Mouse (Mus musculus) G1E (cell line): ENCODE results near the gene Scaf4. TPM values are rescaled to one million over a fixed set of nuclear protein-coding genes. Genes with fewer than 3 reads are reported as not detected.

Experiments used
- ATAC-seq: 2 replicates; pipeline ENCODE4 v1.8.0; 2016; ENCODE audit warnings: mild to moderate bottlenecking; ENCODE audit not compliant: insufficient number of reproducible peaks, poor library complexity, low FRiP score, severe bottlenecking; ENCODE audit errors: extremely low read depth
- DNase-seq: peaks from one replicate; pipeline ENCODE4 v3.0.0; 2012; ENCODE audit warnings: low spot score
- H3K27me3 ChIP-seq: 2 replicates; pipeline ENCODE4 v1.6.1; 2012; ENCODE audit warnings: mild to moderate bottlenecking, low read length, inconsistent platforms; ENCODE audit not compliant: insufficient read depth
- H3K36me3 ChIP-seq: replicated peaks from 2 replicates; pipeline ENCODE3; 2012; ENCODE audit warnings: mild to moderate bottlenecking, inconsistent platforms
- H3K4me1 ChIP-seq: 2 replicates; pipeline ENCODE4 v1.6.1; 2012; ENCODE audit warnings: low read depth, low read length, inconsistent platforms, mixed read lengths; ENCODE audit not compliant: insufficient read depth
- H3K4me3 ChIP-seq: 2 replicates; pipeline ENCODE4 v1.5.1; 2012; ENCODE audit warnings: low read depth, mild to moderate bottlenecking, inconsistent platforms, low read length, moderate library complexity, mixed read lengths
- H3K9me3 ChIP-seq: replicated peaks from 2 replicates; pipeline ENCODE4 v1.6.1; 2012; ENCODE audit warnings: inconsistent platforms
- CTCF ChIP-seq: IDR thresholded peaks from 2 replicates; pipeline ENCODE4 v1.5.1; 2012; ENCODE audit warnings: low read depth, low read length, inconsistent platforms, mixed read lengths
- GATA1 ChIP-seq: IDR thresholded peaks from 2 replicates; pipeline ENCODE4 v1.6.1; 2012; ENCODE audit warnings: borderline replicate concordance, low read length, inconsistent platforms, mixed read lengths
- GATA2 ChIP-seq: IDR thresholded peaks from 2 replicates; pipeline ENCODE4 v1.6.1; 2012; ENCODE audit warnings: low read depth, low read length, inconsistent platforms, borderline replicate concordance
- POLR2AphosphoS5 ChIP-seq: IDR thresholded peaks from 2 replicates; pipeline ENCODE4 v1.6.1; 2012; ENCODE audit warnings: low read depth, low read length, inconsistent platforms; ENCODE audit not compliant: insufficient replicate concordance
- TAL1 ChIP-seq: conservative IDR thresholded peaks from 2 replicates; pipeline ENCODE4 v1.6.1; 2012; ENCODE audit warnings: low read depth, low read length, inconsistent platforms, mixed read lengths
- polyA plus RNA-seq: library from polyadenylated mRNA; stranded (reverse); fragments of >175 nt; gene quantifications from 2 replicates; pipeline ENCODE4 v1.2.3, GENCODE M21; 2012
- total RNA-seq, 2 experiments: library from RNA; stranded (forward) in 1 of 2; stranded (reverse) in 1 of 2; fragments of 200-1000 nt in 1 of 2; fragments of >200 nt in 1 of 2; fragmentation: Nextera tagmentation in 1 of 2; gene quantifications; 2 replicates each; pipeline ENCODE4 v1.2.3; 2014 to 2017

Gene Scaf4
- total and polyA plus RNA-seq, 3 experiments = 14.8 to 215 (median 186) TPM

- no peak for TF ChIP-seq GATA1
- TF ChIP-seq GATA2 = no peak
- no peak for TF ChIP-seq POLR2AphosphoS5
- TF ChIP-seq CTCF = no peak
- no peak for TF ChIP-seq TAL1
- Histone ChIP-seq H3K9me3 (no peaks in the 10 kb centered on the region; the same call in 1 of the 2 replicates), H3K4me1 (peaks cover 5% of the 10 kb centered on the region; the same call in 1 of the 2 replicates), H3K4me3 (no peak overlapping the region), H3K27me3 (0 out of 2 replicates have a peak, but pooled peaks cover 3% of the 10 kb centered on the region), H3K36me3 (no peaks in the 10 kb centered on the region)
- DNase-seq = no peak
- ATAC-seq = peak; percentile 59
These were observed 106.9 kb downstream of the Scaf4 start for GRCm38 (mm10) chr16:90177425-90177824.

- ATAC-seq (no peak), DNase-seq (no peak)
- Histone ChIP-seq H3K4me1 (peaks cover 5% of the 10 kb centered on the region; the same call in 1 of the 2 replicates), H3K4me3 (no peak overlapping the region), H3K27me3 (0 out of 2 replicates have a peak, but pooled peaks cover 3% of the 10 kb centered on the region), H3K36me3 (no peaks in the 10 kb centered on the region), H3K9me3 (no peaks in the 10 kb centered on the region)
- TF ChIP-seq POLR2AphosphoS5 = no peak
- TF ChIP-seq CTCF = no peak
- TF ChIP-seq GATA2 = no peak
- no peak for TF ChIP-seq GATA1
These were observed 107.8 kb downstream of the Scaf4 start for GRCm38 (mm10) chr16:90176472-90176871.

Other genes starting within 250 kb of the Scaf4 start
- 1.4 and 1.8 TPM in 2 replicates for gene Tiam1, start 140.7 kb downstream of the Scaf4 start, total RNA-seq (2014; fragmentation: Nextera tagmentation)
- 4.9 and 5.3 TPM in 2 replicates for gene Tiam1, start 140.7 kb downstream of the Scaf4 start, total RNA-seq (2017)
- gene Tiam1, start 140.7 kb downstream of the Scaf4 start, polyA plus RNA-seq = 2.9 and 3.0 TPM in 2 replicates
- 376 and 389 TPM in 2 replicates for gene Sod1, start 63.7 kb downstream of the Scaf4 start, total RNA-seq (2014; fragmentation: Nextera tagmentation)
- gene Sod1, start 63.7 kb downstream of the Scaf4 start, total RNA-seq (2017) = 652 and 747 TPM in 2 replicates
- gene Sod1, start 63.7 kb downstream of the Scaf4 start, polyA plus RNA-seq = 609 and 629 TPM in 2 replicates
- not detected in 2 replicates for gene Hunk, start 101.5 kb upstream of the Scaf4 start, total RNA-seq (2014; fragmentation: Nextera tagmentation)
- 0.06 and 0.11 TPM in 2 replicates for gene Hunk, start 101.5 kb upstream of the Scaf4 start, total RNA-seq (2017)
- gene Hunk, start 101.5 kb upstream of the Scaf4 start, polyA plus RNA-seq = not detected in 2 replicates